Mouse (Mus musculus) heart, embryonic 14.5 days (tissue): ENCODE data around the gene Ywhae. TPM values are rescaled to one million over a fixed set of nuclear protein-coding genes. Genes with fewer than 3 reads are reported as not detected.

ENCODE experiments used
- ATAC-seq: fragments of 200-750 bp; cut with Nextera tagmentation; 2 replicates; pipeline ENCODE4 v1.8.0; 2017; ENCODE audit warnings: low read depth, moderate TSS enrichment; ENCODE audit not compliant: insufficient number of reproducible peaks, insufficient read depth, low FRiP score
- H3K27ac ChIP-seq, 2 experiments: fragments of 200-500 bp in 1 of 2; fragments of 300-500 bp in 1 of 2; sonication (generic) in 1 of 2; replicated peaks in 1 of 2; 2 replicates each; pipeline ENCODE4 v1.5.1; 2012 to 2014; ENCODE audit warnings: low read depth in 2 of 2, low read length in 2 of 2, control low read depth in 1 of 2, mild to moderate bottlenecking in 1 of 2, mixed read lengths in 1 of 2; ENCODE audit not compliant: control insufficient read depth in 1 of 2, insufficient read depth in 1 of 2
- H3K27me3 ChIP-seq: fragments of 300-500 bp; sonication (generic); 2 replicates; pipeline ENCODE4 v1.6.1; 2014; ENCODE audit warnings: mild to moderate bottlenecking, low read length, control low read depth; ENCODE audit not compliant: control insufficient read depth, insufficient read depth
- H3K36me3 ChIP-seq: fragments of 300-500 bp; sonication (generic); 2 replicates; pipeline ENCODE4 v1.6.1; 2014; ENCODE audit warnings: mild to moderate bottlenecking, control low read depth, low read length, mixed read lengths; ENCODE audit not compliant: control insufficient read depth, insufficient read depth
- H3K4me1 ChIP-seq, 2 experiments: fragments of 200-500 bp in 1 of 2; fragments of 300-500 bp in 1 of 2; sonication (generic) in 1 of 2; 2 replicates each; pipeline ENCODE4 v1.6.1; 2012 to 2014; ENCODE audit warnings: low read length in 2 of 2, control low read depth in 1 of 2, mixed read lengths in 1 of 2; ENCODE audit not compliant: control insufficient read depth in 2 of 2, insufficient read depth in 2 of 2
- H3K4me2 ChIP-seq: fragments of 300-500 bp; sonication (generic); 2 replicates; pipeline ENCODE4 v1.6.1; 2014; ENCODE audit warnings: mild to moderate bottlenecking, low read length
- H3K4me3 ChIP-seq, 2 experiments: fragments of 200-500 bp in 1 of 2; fragments of 300-500 bp in 1 of 2; sonication (generic) in 1 of 2; 2 replicates each; pipeline ENCODE4 v1.5.1; 2012 to 2014; ENCODE audit warnings: low read length in 2 of 2, mild to moderate bottlenecking in 2 of 2, control low read depth in 1 of 2, low read depth in 1 of 2, moderate library complexity in 1 of 2; ENCODE audit not compliant: control insufficient read depth in 1 of 2, insufficient read depth in 1 of 2
- H3K9ac ChIP-seq: fragments of 300-500 bp; sonication (generic); 2 replicates; pipeline ENCODE4 v1.6.1; 2014; ENCODE audit warnings: mild to moderate bottlenecking, low read length
- H3K9me3 ChIP-seq: fragments of 300-500 bp; sonication (generic); 2 replicates; pipeline ENCODE4 v1.6.1; 2016; ENCODE audit warnings: low read length, control low read depth; ENCODE audit not compliant: control insufficient read depth
- WGBS: fragments of 180-500 bp; shearing (Covaris S2); extraction: QIAGEN DNeasy Blood & Tissue Kit; methylation state at CpG from one replicate; pipeline ENCODE4 v1.1.7; 2014; 5-methylcytosine and 5-hydroxymethylcytosine counted together
- polyA plus RNA-seq: library from polyadenylated mRNA; unstranded; fragments of >200 nt; fragmentation: Nextera tagmentation; extraction: Ambion mirVana; gene quantifications from 2 replicates; pipeline ENCODE4 v1.2.1, GENCODE M21; 2014

Ywhae gene
- polyA plus RNA-seq, 1 experiment from 2014 or later: 732 TPM

DNA sequence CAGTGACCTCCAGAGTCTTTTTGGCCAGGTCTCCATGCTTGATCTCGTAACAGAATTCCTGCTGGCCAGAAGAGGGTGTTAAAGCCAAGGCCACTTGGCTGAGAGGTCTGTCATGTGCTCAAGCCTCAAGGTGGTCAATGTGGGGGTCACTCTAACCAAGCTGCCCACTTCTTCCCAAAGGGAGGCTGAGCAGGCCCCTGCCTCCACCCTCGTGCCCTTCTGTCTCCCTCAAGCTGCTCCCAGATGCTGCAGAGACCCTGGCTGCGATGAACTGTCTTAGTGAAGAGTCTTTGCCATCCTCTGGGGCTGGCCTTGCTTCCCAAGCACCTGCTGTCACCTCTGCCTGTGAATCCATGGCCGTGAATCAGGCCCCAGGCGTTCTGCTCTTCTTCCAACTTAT is 39.9 kb downstream of the Ywhae start:
- Histone ChIP-seq H3K4me1 (peaks cover 2 to 9% of the 10 kb centered on the region in 2 experiments; a peak in 1 of 4 replicates), H3K27me3 (peaks cover 4% of the 10 kb centered on the region; the same call in 1 of the 2 replicates), H3K27ac (no peak overlapping the region), H3K4me3 (no peak overlapping the region), H3K4me2 (no peak overlapping the region), H3K9me3 (no peaks in the 10 kb centered on the region), H3K36me3 (peaks cover 7% of the 10 kb centered on the region), H3K9ac (no peak overlapping the region)
- no peak for ATAC-seq
- 72% methylated on average over 5 of the region's 5 CpGs for WGBS

DNA sequence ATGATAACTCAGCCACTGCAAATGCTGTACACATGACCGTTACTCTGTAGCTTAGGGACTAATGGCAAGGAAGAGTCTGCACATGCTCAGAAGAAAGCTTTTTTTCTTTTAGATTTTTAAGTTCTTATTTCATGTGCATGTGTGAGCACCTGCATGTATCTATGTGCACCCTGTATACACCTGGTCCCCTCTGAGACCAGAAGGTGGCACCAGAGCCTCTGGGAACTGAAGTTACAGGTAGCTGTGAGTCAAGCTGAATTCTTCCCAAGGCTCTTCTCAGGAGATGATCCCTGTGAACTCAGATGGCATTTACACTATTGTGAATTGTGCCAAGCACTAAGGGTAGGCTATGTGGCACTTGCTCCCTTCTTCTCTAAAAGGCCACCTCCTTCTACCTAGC is 43.2 kb downstream of the Ywhae start:
- Histone ChIP-seq H3K9ac (no peak overlapping the region), H3K4me2 (no peak overlapping the region), H3K9me3 (no peaks in the 10 kb centered on the region), H3K4me3 (no peak overlapping the region), H3K27ac (no peak overlapping the region), H3K4me1 (no peaks in the 10 kb centered on the region), H3K27me3 (peaks cover 4% of the 10 kb centered on the region; the same call in 1 of the 2 replicates), H3K36me3 (no peaks in the 10 kb centered on the region)
- WGBS: 88% methylated on average over 1 of the region's 1 CpGs
- no peak for ATAC-seq

DNA sequence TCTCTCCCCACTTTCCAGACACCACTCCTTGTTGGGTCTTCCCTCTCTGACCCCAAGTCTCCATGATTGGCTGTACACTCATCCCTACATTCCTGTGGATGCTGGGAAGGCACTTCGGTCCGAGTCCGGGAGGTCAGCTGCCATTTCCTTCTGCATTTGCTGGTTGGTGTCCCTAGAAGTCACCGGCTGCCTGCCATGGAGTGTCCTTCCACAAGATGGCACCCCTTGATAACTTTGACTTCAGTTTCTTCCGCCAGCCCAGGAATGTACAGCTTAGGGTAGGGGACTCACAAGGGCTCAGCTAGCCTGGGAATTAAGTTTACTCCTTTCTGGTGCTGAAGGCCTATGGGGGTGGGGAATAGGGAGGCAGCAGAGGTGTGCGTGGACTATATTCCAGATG is 49.2 kb downstream of the Ywhae start:
- Histone ChIP-seq H3K9me3 (no peaks in the 10 kb centered on the region), H3K9ac (no peak overlapping the region), H3K27ac (no peak overlapping the region), H3K4me1 (no peaks in the 10 kb centered on the region), H3K4me3 (no peak overlapping the region), H3K36me3 (no peaks in the 10 kb centered on the region), H3K27me3 (no peaks in the 10 kb centered on the region), H3K4me2 (no peak overlapping the region)
- peak; percentile 57; the same call in 1 of the 2 replicates for ATAC-seq
- 15% methylated on average over 6 of the region's 6 CpGs for WGBS

GRCm38 (mm10) chr11:75783799-75784198 is 51.1 kb downstream of the Ywhae start:
- H3K27ac ChIP-seq: no peak overlapping the region
- no peak overlapping the region for H3K4me3 ChIP-seq
- no peaks in the 10 kb centered on the region for H3K4me1 ChIP-seq
- no peak overlapping the region for H3K9ac ChIP-seq
- no peaks in the 10 kb centered on the region for H3K36me3 ChIP-seq
- no peaks in the 10 kb centered on the region for H3K27me3 ChIP-seq
- ATAC-seq: no peak
- WGBS: 81% methylated on average over 5 of the region's 5 CpGs
- no peaks in the 10 kb centered on the region for H3K9me3 ChIP-seq
- no peak overlapping the region for H3K4me2 ChIP-seq

DNA sequence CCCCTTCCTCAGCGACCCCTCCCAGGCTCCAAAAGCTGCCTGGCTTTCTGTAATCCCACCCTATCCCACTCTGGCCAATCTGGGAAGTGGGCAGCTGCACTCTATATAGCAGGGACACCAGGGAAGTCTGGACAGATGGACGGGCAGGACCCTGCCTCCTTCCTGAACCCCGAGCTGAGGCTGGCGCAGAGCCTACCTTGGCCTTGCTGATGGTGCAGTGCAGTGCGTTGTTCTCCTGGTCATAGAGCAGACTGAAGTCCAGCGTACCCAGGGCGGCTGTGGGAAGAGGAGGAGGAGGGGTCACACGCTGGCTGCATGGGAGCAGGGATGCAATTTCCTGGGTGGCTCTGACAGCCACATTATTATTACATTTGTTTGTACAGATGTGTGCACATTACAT is 53.2 kb downstream of the Ywhae start:
- Histone ChIP-seq H3K36me3 (no peaks in the 10 kb centered on the region), H3K4me1 (no peaks in the 10 kb centered on the region), H3K27ac (no peak overlapping the region), H3K27me3 (no peaks in the 10 kb centered on the region; the same call in 1 of the 2 replicates), H3K4me2 (no peak overlapping the region), H3K4me3 (no peak overlapping the region), H3K9ac (no peak overlapping the region), H3K9me3 (no peaks in the 10 kb centered on the region)
- no peak; the same call in 1 of the 2 replicates for ATAC-seq
- 64% methylated on average over 8 of the region's 8 CpGs for WGBS

DNA sequence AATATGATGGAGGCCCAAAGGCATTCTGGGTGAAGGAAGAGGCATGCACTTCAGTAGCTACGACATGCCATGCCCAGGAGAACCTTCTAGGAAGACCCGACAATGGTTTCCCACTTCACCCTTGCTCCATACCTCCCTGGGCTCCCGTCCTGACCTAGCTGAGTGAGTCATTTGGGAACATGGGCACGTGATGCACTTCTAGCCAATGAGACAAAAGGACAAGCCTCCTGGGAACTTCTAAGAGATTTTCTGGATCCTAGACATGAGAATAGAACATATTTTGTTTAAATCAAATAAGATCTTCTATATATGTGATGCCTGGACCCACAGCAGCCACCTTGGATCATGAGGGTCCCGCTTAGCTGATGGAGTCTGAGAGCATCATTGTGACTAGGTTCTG is 59.9 kb downstream of the Ywhae start:
- Histone ChIP-seq H3K9ac (no peak overlapping the region), H3K27me3 (peaks cover 56% of the 10 kb centered on the region), H3K4me1 (peaks cover 0 to 10% of the 10 kb centered on the region in 2 experiments; a peak in 1 of 4 replicates), H3K4me2 (no peak overlapping the region), H3K36me3 (no peaks in the 10 kb centered on the region), H3K4me3 (no peak overlapping the region), H3K9me3 (no peaks in the 10 kb centered on the region), H3K27ac (no peak overlapping the region)
- ATAC-seq: no peak
- WGBS: 64% methylated on average over 5 of the region's 5 CpGs

DNA sequence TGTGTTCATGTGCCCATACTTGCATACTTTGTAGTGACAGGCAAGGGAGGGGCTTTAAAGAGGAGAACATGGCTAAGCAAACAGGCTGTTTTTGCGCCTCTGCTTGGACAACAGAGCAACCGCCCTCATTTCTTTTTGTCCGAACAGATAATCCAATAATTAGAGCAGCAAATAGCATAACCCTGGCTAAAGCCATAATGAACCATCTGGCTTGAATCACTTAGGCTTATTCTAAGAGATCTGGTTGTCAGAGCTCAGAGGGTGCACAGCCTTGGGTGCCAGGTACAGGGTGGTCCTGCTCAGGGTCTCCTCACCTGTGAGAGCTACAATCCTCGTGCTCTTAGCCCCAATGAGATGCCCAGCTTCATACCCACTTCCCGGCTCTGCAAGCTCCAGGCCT is 60.7 kb downstream of the Ywhae start:
- H3K36me3 ChIP-seq: no peaks in the 10 kb centered on the region
- H3K27ac ChIP-seq: no peak overlapping the region
- peaks cover 0 to 10% of the 10 kb centered on the region in 2 experiments; a peak in 1 of 4 replicates for H3K4me1 ChIP-seq
- H3K9me3 ChIP-seq: no peaks in the 10 kb centered on the region
- H3K9ac ChIP-seq: no peak overlapping the region
- H3K4me2 ChIP-seq: no peak overlapping the region
- no peak overlapping the region for H3K4me3 ChIP-seq
- WGBS: 74% methylated on average over 5 of the region's 5 CpGs
- peaks cover 64% of the 10 kb centered on the region for H3K27me3 ChIP-seq
- no peak for ATAC-seq

GRCm38 (mm10) chr11:75794602-75795320 is 62.1 kb downstream of the Ywhae start:
- H3K27ac ChIP-seq: no peak overlapping the region
- peak overlapping the region; percentile 39 to 49 for H3K4me3 ChIP-seq
- no peaks in the 10 kb centered on the region for H3K9me3 ChIP-seq
- H3K36me3 ChIP-seq: no peaks in the 10 kb centered on the region
- peaks cover 68% of the 10 kb centered on the region for H3K27me3 ChIP-seq
- peak overlapping the region; percentile 64 for H3K9ac ChIP-seq
- 9% methylated on average over 45 of the region's 45 CpGs for WGBS
- no peak for ATAC-seq
- peaks cover 0 to 10% of the 10 kb centered on the region in 2 experiments; a peak in 1 of 4 replicates for H3K4me1 ChIP-seq
- H3K4me2 ChIP-seq: peak overlapping the region; percentile 73
